Mouse (Mus musculus) hindbrain, embryonic 16.5 days (tissue): ENCODE data around the gene Loxl3. TPM values are rescaled to one million over a fixed set of nuclear protein-coding genes. Genes with fewer than 3 reads are reported as not detected.

Source experiments
- ATAC-seq: fragments of 200-750 bp; cut with Nextera tagmentation; 2 replicates; pipeline ENCODE4 v1.8.0; 2017; ENCODE audit warnings: moderate TSS enrichment, moderate library complexity
- H3K27ac ChIP-seq: fragments of 300-500 bp; sonication (generic); 2 replicates; pipeline ENCODE4 v1.5.1; 2014; ENCODE audit warnings: low read depth, mild to moderate bottlenecking, control low read depth, low read length, moderate library complexity
- H3K27me3 ChIP-seq: fragments of 300-500 bp; sonication (generic); replicated peaks from 2 replicates; pipeline ENCODE4 v1.6.1; 2014; ENCODE audit warnings: low read length; ENCODE audit not compliant: control insufficient read depth, insufficient read depth
- H3K36me3 ChIP-seq: fragments of 300-500 bp; sonication (generic); 2 replicates; pipeline ENCODE4 v1.6.1; 2014; ENCODE audit warnings: mild to moderate bottlenecking, low read length, moderate library complexity, mixed read lengths; ENCODE audit not compliant: control insufficient read depth, insufficient read depth
- H3K4me1 ChIP-seq: fragments of 300-500 bp; sonication (generic); 2 replicates; pipeline ENCODE4 v1.6.1; 2014; ENCODE audit warnings: low read depth, low read length; ENCODE audit not compliant: control insufficient read depth, insufficient read depth
- H3K4me2 ChIP-seq: fragments of 300-500 bp; sonication (generic); 2 replicates; pipeline ENCODE4 v1.6.1; 2014; ENCODE audit warnings: mild to moderate bottlenecking, low read length, control low read depth, moderate library complexity
- H3K4me3 ChIP-seq: fragments of 300-500 bp; sonication (generic); 2 replicates; pipeline ENCODE4 v1.5.1; 2014; ENCODE audit warnings: mild to moderate bottlenecking, low read length, control low read depth, moderate library complexity
- H3K9ac ChIP-seq: fragments of 300-500 bp; sonication (generic); 2 replicates; pipeline ENCODE4 v1.6.1; 2014; ENCODE audit warnings: low read depth, mild to moderate bottlenecking, control low read depth, low read length, moderate library complexity
- H3K9me3 ChIP-seq: fragments of 300-500 bp; sonication (generic); 2 replicates; pipeline ENCODE4 v1.6.1; 2014; ENCODE audit warnings: mild to moderate bottlenecking, low read length, moderate library complexity; ENCODE audit not compliant: control insufficient read depth
- WGBS: fragments of 180-500 bp; shearing (Covaris S2); extraction: QIAGEN DNeasy Blood & Tissue Kit; methylation state at CpG from one replicate; pipeline ENCODE4 v1.1.7; 2014; 5-methylcytosine and 5-hydroxymethylcytosine counted together
- polyA plus RNA-seq: library from polyadenylated mRNA; unstranded; fragments of >200 nt; fragmentation: Nextera tagmentation; extraction: Ambion mirVana; gene quantifications from 2 replicates; pipeline ENCODE4 v1.2.1, GENCODE M21; 2015

Gene Loxl3
- polyA plus RNA-seq, 1 experiment from 2014 or later = 7.1 TPM

DNA sequence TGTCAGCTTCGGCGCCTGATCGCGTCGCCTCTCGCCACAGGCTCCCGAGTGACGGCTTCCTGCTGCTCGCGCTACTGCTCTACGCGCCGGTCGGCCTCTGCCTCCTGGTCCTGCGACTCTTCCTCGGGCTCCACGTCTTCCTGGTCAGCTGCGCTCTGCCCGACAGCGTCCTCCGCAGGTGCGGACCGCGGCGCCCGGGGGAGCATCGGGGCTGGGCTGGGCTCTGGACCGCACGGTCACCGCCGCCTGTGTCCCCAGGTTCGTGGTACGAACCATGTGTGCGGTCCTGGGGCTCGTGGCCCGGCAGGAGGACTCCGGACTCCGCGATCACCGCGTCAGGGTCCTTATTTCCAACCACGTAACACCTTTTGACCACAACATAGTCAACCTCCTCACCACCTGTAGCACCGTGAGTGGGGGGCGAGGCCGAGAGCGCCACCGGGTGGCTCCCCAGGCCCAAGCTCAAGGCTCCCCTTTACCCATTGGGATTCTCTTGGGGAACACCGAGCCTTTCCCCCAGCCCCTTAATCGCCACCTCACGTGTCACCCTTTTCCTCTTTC is 21.0 kb downstream of the Loxl3 start, which contains the start of gene Htra2:
Gene Htra2 (minus strand): TSS at position 403 of the 561 bp plus-strand sequence.
- WGBS = 1% methylated on average over 50 of the region's 50 CpGs
- ATAC-seq = no peak; the same call in 1 of the 2 replicates
- Histone ChIP-seq H3K27me3 (no peaks in the 10 kb centered on the region), H3K4me1 (peaks cover 24% of the 10 kb centered on the region), H3K4me2 (peak within 1 kb of the TSS; percentile 88), H3K36me3 (peaks cover 7% of the 10 kb centered on the region; the same call in 1 of the 2 replicates), H3K27ac (peak within 1 kb of the TSS; percentile 88), H3K9ac (peak within 1 kb of the TSS; percentile 91), H3K4me3 (peak within 1 kb of the TSS; percentile 89), H3K9me3 (no peaks in the 10 kb centered on the region)

DNA sequence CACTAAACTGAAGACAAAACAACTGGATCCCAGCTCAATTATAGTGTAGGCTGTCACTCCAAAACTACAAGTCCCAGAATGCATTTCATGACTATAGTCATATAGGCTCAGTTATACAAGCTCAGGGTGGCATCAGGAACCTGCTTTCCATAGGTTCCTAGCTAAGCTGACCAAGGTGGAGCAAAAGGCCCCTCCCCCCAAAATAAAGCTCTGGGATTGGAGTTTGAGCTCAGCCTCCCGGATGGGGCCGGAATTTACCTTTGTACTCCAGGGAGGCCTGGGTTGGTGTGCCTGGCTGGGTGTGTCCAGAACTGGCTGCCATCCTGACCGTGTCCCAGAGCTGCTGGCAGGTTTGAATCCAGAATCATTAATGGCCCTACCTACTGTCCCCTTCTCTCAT is 23.8 kb downstream of the Loxl3 start, which contains the start of gene Dqx1:
Gene Dqx1 (plus strand): TSS at position 55 of the 400 bp plus-strand sequence.
- H3K9ac ChIP-seq = no peak within 1 kb of the TSS
- peaks cover 19% of the 10 kb centered on the region for H3K4me1 ChIP-seq
- no peak within 1 kb of the TSS for H3K4me3 ChIP-seq
- peaks cover 10% of the 10 kb centered on the region for H3K27me3 ChIP-seq
- H3K27ac ChIP-seq = no peak within 1 kb of the TSS
- H3K9me3 ChIP-seq = no peaks in the 10 kb centered on the region
- H3K36me3 ChIP-seq = peaks cover 5% of the 10 kb centered on the region; the same call in 1 of the 2 replicates
- no peak within 1 kb of the TSS for H3K4me2 ChIP-seq
- ATAC-seq = no peak
- 60% methylated on average over 3 of the region's 3 CpGs for WGBS

GRCm38 (mm10) chr6:83058725-83059124 is 24.8 kb downstream of the Loxl3 start:
- H3K9me3 ChIP-seq = no peaks in the 10 kb centered on the region
- WGBS = 88% methylated on average over 2 of the region's 2 CpGs
- no peak overlapping the region for H3K27ac ChIP-seq
- H3K27me3 ChIP-seq = peaks cover 20% of the 10 kb centered on the region
- no peak overlapping the region for H3K9ac ChIP-seq
- H3K4me3 ChIP-seq = no peak overlapping the region
- ATAC-seq = no peak
- peaks cover 5% of the 10 kb centered on the region; the same call in 1 of the 2 replicates for H3K36me3 ChIP-seq
- H3K4me2 ChIP-seq = no peak overlapping the region
- H3K4me1 ChIP-seq = peaks cover 13% of the 10 kb centered on the region

- ATAC-seq = no peak
- Histone ChIP-seq H3K4me1 (peaks cover 7% of the 10 kb centered on the region; the same call in 1 of the 2 replicates), H3K9me3 (no peaks in the 10 kb centered on the region), H3K36me3 (no peaks in the 10 kb centered on the region), H3K9ac (no peak overlapping the region), H3K4me2 (no peak overlapping the region), H3K4me3 (no peak overlapping the region), H3K27ac (no peak overlapping the region), H3K27me3 (peaks cover 70% of the 10 kb centered on the region)
- 39% methylated on average over 8 of the region's 8 CpGs for WGBS
These were observed 32.0 kb downstream of the Loxl3 start for GRCm38 (mm10) chr6:83065995-83066394.

DNA sequence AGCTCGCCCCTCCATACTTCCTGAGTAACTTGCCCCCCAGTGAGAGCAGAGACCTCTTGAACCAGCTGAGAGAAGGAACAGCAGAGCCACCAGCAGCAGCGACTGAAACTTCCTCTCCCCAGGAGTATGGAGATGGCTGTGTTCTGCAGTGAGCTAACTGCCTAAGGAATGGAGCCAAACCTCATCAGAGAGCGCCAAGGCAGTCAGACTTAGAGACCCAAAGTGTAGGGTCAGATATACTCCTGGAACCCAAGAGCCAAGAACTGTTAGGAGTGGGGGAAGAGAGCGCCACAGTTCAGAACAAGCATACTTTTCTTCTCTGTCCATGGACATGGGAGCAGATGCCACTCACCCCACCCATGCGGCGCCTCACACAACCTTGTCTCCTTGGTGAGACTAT is 32.5 kb downstream of the Loxl3 start:
- no peaks in the 10 kb centered on the region for H3K9me3 ChIP-seq
- no peak overlapping the region for H3K27ac ChIP-seq
- no peak overlapping the region for H3K9ac ChIP-seq
- no peak overlapping the region for H3K4me2 ChIP-seq
- 26% methylated on average over 6 of the region's 6 CpGs for WGBS
- peaks cover 75% of the 10 kb centered on the region for H3K27me3 ChIP-seq
- no peak overlapping the region for H3K4me3 ChIP-seq
- no peak for ATAC-seq
- peaks cover 7% of the 10 kb centered on the region; the same call in 1 of the 2 replicates for H3K4me1 ChIP-seq
- no peaks in the 10 kb centered on the region for H3K36me3 ChIP-seq

- H3K36me3 ChIP-seq = no peaks in the 10 kb centered on the region
- peaks cover 72% of the 10 kb centered on the region for H3K27me3 ChIP-seq
- H3K4me2 ChIP-seq = no peak overlapping the region
- H3K4me3 ChIP-seq = no peak overlapping the region
- H3K27ac ChIP-seq = no peak overlapping the region
- 2% methylated on average over 8 of the region's 8 CpGs for WGBS
- no peak for ATAC-seq
- H3K9ac ChIP-seq = no peak overlapping the region
- H3K9me3 ChIP-seq = no peaks in the 10 kb centered on the region
- H3K4me1 ChIP-seq = peaks cover 7% of the 10 kb centered on the region; the same call in 1 of the 2 replicates
These were observed 34.2 kb downstream of the Loxl3 start for GRCm38 (mm10) chr6:83068221-83068620.

DNA sequence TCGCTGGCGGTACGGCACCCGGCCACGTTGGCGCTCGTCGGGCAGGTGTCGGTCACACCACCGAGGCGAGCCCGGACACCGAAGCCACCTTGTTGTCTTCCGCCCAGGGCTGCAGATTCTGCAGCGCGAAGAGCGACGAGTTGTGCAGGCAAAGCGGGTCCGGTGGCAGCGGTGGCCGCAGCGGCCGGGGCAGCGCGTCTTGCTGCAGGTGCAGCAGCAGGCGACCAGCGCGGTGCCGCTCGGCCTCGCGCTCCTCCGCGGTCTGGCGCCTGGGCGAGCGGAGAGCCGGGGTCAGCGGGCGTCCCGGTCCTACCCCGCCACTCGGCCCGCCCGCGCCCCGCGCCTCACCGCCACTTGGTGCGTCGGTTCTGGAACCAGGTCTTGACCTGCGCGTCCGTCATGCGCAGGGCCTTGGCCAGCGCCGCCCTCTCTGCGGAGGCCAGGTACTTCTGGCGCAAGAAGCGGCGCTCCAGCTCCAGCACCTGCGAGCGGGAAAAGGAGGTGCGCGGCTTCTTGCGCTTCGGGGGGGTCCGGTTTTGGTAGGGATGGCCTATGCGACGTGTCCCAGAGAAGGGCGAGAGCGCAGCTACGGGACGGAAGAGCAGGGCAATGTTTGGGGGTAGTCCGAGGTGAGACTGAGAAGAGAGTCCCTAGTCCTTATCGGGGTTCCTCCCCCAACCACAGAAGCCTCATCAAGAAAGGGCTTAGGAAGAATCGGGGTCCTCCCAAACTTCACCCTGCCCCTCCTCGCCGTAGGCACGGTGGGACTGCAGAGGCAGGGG is 34.9 kb downstream of the Loxl3 start:
- ATAC-seq = no peak
- Histone ChIP-seq H3K27ac (no peak overlapping the region), H3K9me3 (no peaks in the 10 kb centered on the region), H3K4me2 (peak overlapping the region; percentile 27), H3K4me3 (peak overlapping the region; percentile 18; the same call in 1 of the 2 replicates), H3K36me3 (no peaks in the 10 kb centered on the region), H3K27me3 (peaks cover 71% of the 10 kb centered on the region), H3K4me1 (peaks cover 7% of the 10 kb centered on the region; the same call in 1 of the 2 replicates), H3K9ac (no peak overlapping the region)
- under 1% methylated on average over 48 of the region's 81 CpGs for WGBS

DNA sequence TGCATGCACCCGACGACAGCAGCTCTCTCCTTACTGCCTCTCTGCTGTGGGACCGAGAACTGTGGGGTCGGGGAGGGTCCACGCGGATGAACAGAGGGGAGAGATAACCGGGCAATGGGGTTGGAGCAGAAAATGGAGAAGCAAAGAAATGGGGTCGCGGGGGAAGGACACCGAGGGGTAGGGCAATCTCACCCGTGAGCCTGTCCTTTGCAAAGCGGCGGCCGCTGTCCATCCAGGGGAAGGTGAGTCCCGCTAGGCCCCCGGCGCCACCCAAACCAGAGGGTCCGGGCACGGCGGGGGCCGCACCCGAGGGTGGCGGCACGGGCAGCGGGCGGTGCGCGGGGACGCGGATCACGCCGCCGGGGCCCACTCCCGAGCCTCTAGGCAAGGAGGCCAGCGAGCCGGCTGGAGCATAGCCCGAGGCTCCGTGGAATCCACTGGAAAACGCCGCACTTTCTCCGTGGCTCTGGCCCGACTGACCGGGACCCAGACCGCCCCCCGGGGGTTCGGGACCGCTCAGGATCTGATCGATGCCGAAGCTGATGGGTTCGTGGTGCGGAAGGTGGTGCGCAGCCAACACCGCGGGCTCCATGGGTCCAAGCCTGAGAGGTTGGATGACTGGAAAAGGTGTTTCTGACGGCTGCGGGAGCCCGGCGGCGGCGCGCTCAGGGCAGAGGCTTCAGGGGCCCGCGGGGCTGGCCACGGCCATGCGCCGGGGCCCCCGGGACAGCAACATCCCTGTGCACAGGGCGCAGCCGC is 35.7 kb downstream of the Loxl3 start:
- Histone ChIP-seq H3K4me3 (peak overlapping the region; percentile 17; the same call in 1 of the 2 replicates), H3K9ac (no peak overlapping the region), H3K9me3 (no peaks in the 10 kb centered on the region), H3K27ac (no peak overlapping the region), H3K36me3 (no peaks in the 10 kb centered on the region), H3K4me2 (no peak overlapping the region; the same call in 1 of the 2 replicates), H3K4me1 (peaks cover 7% of the 10 kb centered on the region; the same call in 1 of the 2 replicates), H3K27me3 (peaks cover 76% of the 10 kb centered on the region)
- WGBS = under 1% methylated on average over 69 of the region's 69 CpGs
- no peak for ATAC-seq

DNA sequence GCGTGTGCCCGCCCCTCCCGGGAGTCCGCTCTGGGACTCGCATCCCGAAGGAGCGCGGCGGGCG is 36.1 kb downstream of the Loxl3 start, which contains the start of gene Tlx2:
Gene Tlx2 (minus strand): TSS at position 47 of the 64 bp plus-strand sequence.
- no peaks in the 10 kb centered on the region for H3K36me3 ChIP-seq
- H3K27me3 ChIP-seq = peaks cover 75% of the 10 kb centered on the region
- peaks cover 7% of the 10 kb centered on the region; the same call in 1 of the 2 replicates for H3K4me1 ChIP-seq
- no peak within 1 kb of the TSS for H3K27ac ChIP-seq
- H3K9me3 ChIP-seq = no peaks in the 10 kb centered on the region
- WGBS = 0% methylated on average over 10 of the region's 10 CpGs
- no peak for ATAC-seq
- H3K4me3 ChIP-seq = peak within 1 kb of the TSS; percentile 17; the same call in 1 of the 2 replicates
- H3K4me2 ChIP-seq = no peak within 1 kb of the TSS; the same call in 1 of the 2 replicates
- no peak within 1 kb of the TSS for H3K9ac ChIP-seq
